Mouse (Mus musculus) cortical plate, adult 2 months (tissue): ENCODE measurements at regions not wholly inside any gene's neighbourhood (a gene's known extent, or its start where the extent isn't known, plus 50 kb on each side); places are given as distances from the start of the nearest gene placed in this dataset.

Source experiments
- CTCF ChIP-seq: fragments of 200-500 bp; IDR thresholded peaks from 2 replicates; pipeline ENCODE4 v1.5.1; 2011; ENCODE audit warnings: mild to moderate bottlenecking, control low read depth, low read length; ENCODE audit not compliant: insufficient read depth; ENCODE audit errors: extremely low read depth
- POLR2A ChIP-seq: fragments of 200-500 bp; IDR thresholded peaks from 2 replicates; pipeline ENCODE4 v1.6.1; 2011; ENCODE audit warnings: mild to moderate bottlenecking, low read length, control low read depth; ENCODE audit not compliant: insufficient read depth; ENCODE audit errors: extremely low read depth

DNA sequence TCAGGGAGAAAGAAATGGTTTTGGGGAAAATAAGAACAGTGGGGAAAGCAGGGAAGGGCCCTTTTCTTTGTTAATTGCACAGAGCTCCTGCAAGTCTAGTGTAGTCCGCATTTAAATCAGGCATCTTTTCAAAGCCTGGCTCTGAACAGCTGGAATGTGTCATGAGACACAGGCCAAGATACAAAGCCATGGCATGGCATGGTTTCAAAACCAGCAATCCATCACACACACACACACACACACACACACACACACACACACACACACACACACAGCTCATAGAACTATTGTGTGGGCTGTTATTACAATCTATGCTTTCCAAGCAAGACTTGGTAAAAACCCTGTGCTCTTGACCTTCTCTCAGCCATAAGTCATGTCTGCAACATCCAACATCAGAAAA is 110.5 kb upstream of the Kirrel3 start:
- TF ChIP-seq CTCF (no peak), POLR2A (no peak)
